Mouse (Mus musculus): Measurements from ENCODE around the gene Srpx.

GRCm38 (mm10) chrX:10080385-10080784 lies 37.1 kb downstream of the Srpx start:
- TF ChIP-seq GATA1 (IDR thresholded peaks at IDR 0.05; ENCODE audit: borderline replicate concordance, low read length) (no peak), FLI1 (IDR thresholded peaks at IDR 0.05; ENCODE audit: low read length) (no peak)
